Mouse (Mus musculus) adipocyte (in vitro differentiated cells): ENCODE measurements around the gene Tm4sf20.

ENCODE experiments used
- DNase-seq: peaks from one replicate; pipeline ENCODE4 v3.0.0-alpha.2; 2016; ENCODE audit warnings: low spot score

The Tm4sf20 gene

GRCm38 (mm10) chr1:82779388-82779966 is 11.2 kb upstream of the Tm4sf20 start:
- DNase-seq: no peak

- no peak for DNase-seq
Measured at GRCm38 (mm10) chr1:82775293-82775692, 7.0 kb upstream of the Tm4sf20 start.

- DNase-seq: no peak
Measured at GRCm38 (mm10) chr1:82773208-82773607, 4.9 kb upstream of the Tm4sf20 start.

- DNase-seq: no peak
Measured at GRCm38 (mm10) chr1:82772428-82772827, 4.2 kb upstream of the Tm4sf20 start.

- peak; percentile 32 for DNase-seq
Measured at GRCm38 (mm10) chr1:82771022-82771586, 2.8 kb upstream of the Tm4sf20 start, which contains the start of gene Gm47791. Gm47791 (minus strand) TSS chr1:82771243.

- DNase-seq: no peak
Measured at GRCm38 (mm10) chr1:82766641-82767040, 1.6 kb downstream of the Tm4sf20 start.

- DNase-seq: no peak
Measured at GRCm38 (mm10) chr1:82766227-82766626, 2.0 kb downstream of the Tm4sf20 start.

GRCm38 (mm10) chr1:82762274-82762673 is 6.0 kb downstream of the Tm4sf20 start:
- DNase-seq: no peak

- no peak for DNase-seq
Measured at GRCm38 (mm10) chr1:82761454-82762169, 6.6 kb downstream of the Tm4sf20 start.

- DNase-seq: no peak
Measured at GRCm38 (mm10) chr1:82759520-82759919, 8.7 kb downstream of the Tm4sf20 start.

GRCm38 (mm10) chr1:82747714-82748452 is 20.4 kb downstream of the Tm4sf20 start:
- DNase-seq: no peak

- DNase-seq: no peak
Measured at GRCm38 (mm10) chr1:82746408-82746807, 21.9 kb downstream of the Tm4sf20 start.

GRCm38 (mm10) chr1:82743962-82744361 is 24.3 kb downstream of the Tm4sf20 start:
- no peak for DNase-seq

- no peak for DNase-seq
Measured at GRCm38 (mm10) chr1:82741539-82741938, 26.7 kb downstream of the Tm4sf20 start.

GRCm38 (mm10) chr1:82738066-82738465 is 30.2 kb downstream of the Tm4sf20 start:
- peak; percentile 23 for DNase-seq

GRCm38 (mm10) chr1:82733357-82733756 is 34.9 kb downstream of the Tm4sf20 start:
- no peak for DNase-seq

- no peak for DNase-seq
Measured at GRCm38 (mm10) chr1:82726482-82726881, 41.8 kb downstream of the Tm4sf20 start.

GRCm38 (mm10) chr1:82725875-82726185 is 42.4 kb downstream of the Tm4sf20 start:
- DNase-seq: no peak

GRCm38 (mm10) chr1:82725026-82725874 is 43.0 kb downstream of the Tm4sf20 start:
- peak; percentile 84 for DNase-seq

- peak; percentile 96 for DNase-seq
Measured at GRCm38 (mm10) chr1:82724339-82725025, 43.8 kb downstream of the Tm4sf20 start, which contains the start of gene Mff. Mff (plus strand) TSS chr1:82724890.

GRCm38 (mm10) chr1:82717816-82718512 is 50.3 kb downstream of the Tm4sf20 start:
- DNase-seq: no peak
